Mouse (Mus musculus): Measurements from ENCODE around the gene Fam104a.

DNA sequence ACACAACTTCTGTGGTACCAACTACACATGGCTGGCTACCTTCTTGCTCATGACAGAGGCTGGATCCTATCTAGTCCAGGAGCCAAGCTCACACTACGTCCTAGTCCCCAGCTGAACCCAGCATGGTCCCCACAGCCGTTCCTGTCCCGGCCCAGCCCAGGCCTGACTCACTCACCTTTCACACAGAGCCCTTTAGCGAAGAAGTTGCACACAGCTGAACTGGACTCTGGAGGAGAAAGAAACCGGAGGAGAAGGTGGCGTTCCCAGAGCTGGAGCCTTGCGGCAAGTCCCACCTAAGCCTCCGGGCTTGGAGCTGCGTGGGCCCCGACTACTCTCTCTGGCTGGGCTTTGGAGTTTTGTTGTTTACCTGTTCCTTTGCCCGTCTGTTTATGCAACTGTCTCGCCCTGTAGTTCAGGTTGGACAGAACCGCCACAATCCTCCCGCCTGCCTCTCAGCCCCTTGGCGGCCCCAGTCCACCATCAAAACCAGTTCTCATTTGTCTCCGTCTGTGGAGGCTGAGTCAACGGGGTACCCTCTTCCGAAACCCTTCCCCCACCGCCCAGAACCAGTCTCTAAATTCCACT is 24.8 kb upstream of the Fam104a start:
- TF ChIP-seq GATA1 (IDR thresholded peaks at IDR 0.05; ENCODE audit: borderline replicate concordance, low read length): no peak
- no peak for TF ChIP-seq FLI1 (IDR thresholded peaks at IDR 0.05; ENCODE audit: low read length)
